Mouse (Mus musculus) kidney, embryonic 14.5 days (tissue): ENCODE data around the gene Pkd1l2. TPM values are rescaled to one million over a fixed set of nuclear protein-coding genes. Genes with fewer than 3 reads are reported as not detected.

ENCODE experiments used
- ATAC-seq: fragments of 200-750 bp; cut with Nextera tagmentation; 2 replicates; pipeline ENCODE4 v1.8.0; 2017; ENCODE audit warnings: moderate number of reproducible peaks, mild to moderate bottlenecking, moderate TSS enrichment, moderate library complexity; ENCODE audit not compliant: low FRiP score, low TSS enrichment
- H3K27ac ChIP-seq: fragments of 300-500 bp; sonication (generic); 2 replicates; pipeline ENCODE4 v1.5.1; 2014; ENCODE audit warnings: low read depth, mild to moderate bottlenecking, low read length, moderate library complexity, mixed read lengths
- H3K27me3 ChIP-seq: fragments of 300-500 bp; sonication (generic); 2 replicates; pipeline ENCODE4 v1.6.1; 2014; ENCODE audit warnings: mild to moderate bottlenecking, low read length; ENCODE audit not compliant: control insufficient read depth, insufficient read depth
- H3K36me3 ChIP-seq: fragments of 300-500 bp; sonication (generic); 2 replicates; pipeline ENCODE4 v1.6.1; 2014; ENCODE audit warnings: low read length, mixed read lengths; ENCODE audit not compliant: control insufficient read depth, insufficient read depth
- H3K4me1 ChIP-seq: fragments of 300-500 bp; sonication (generic); 2 replicates; pipeline ENCODE4 v1.6.1; 2014; ENCODE audit warnings: low read length, mixed read lengths; ENCODE audit not compliant: control insufficient read depth, insufficient read depth
- H3K4me2 ChIP-seq: fragments of 300-500 bp; sonication (generic); replicated peaks from 2 replicates; pipeline ENCODE4 v1.6.1; 2014; ENCODE audit warnings: low read depth, mild to moderate bottlenecking, low read length
- H3K4me3 ChIP-seq: fragments of 300-500 bp; sonication (generic); 2 replicates; pipeline ENCODE4 v1.5.1; 2014; ENCODE audit warnings: mild to moderate bottlenecking, low read length
- H3K9ac ChIP-seq: fragments of 300-500 bp; sonication (generic); 2 replicates; pipeline ENCODE4 v1.6.1; 2014; ENCODE audit warnings: low read depth, mild to moderate bottlenecking, low read length, moderate library complexity
- H3K9me3 ChIP-seq: fragments of 300-500 bp; sonication (generic); 2 replicates; pipeline ENCODE4 v1.6.1; 2016; ENCODE audit warnings: low read length; ENCODE audit not compliant: control insufficient read depth
- WGBS: fragments of 180-500 bp; shearing (Covaris S2); extraction: QIAGEN DNeasy Blood & Tissue Kit; methylation state at CpG from one replicate; pipeline ENCODE4 v1.1.7; 2014; 5-methylcytosine and 5-hydroxymethylcytosine counted together
- polyA plus RNA-seq: library from polyadenylated mRNA; unstranded; fragments of >200 nt; fragmentation: Nextera tagmentation; extraction: Ambion mirVana; gene quantifications from 2 replicates; pipeline ENCODE4 v1.2.1, GENCODE M21; 2014

The Pkd1l2 gene
- polyA plus RNA-seq, 1 experiment from 2014 or later: not detected

GRCm38 (mm10) chr8:116946851-116947250, 135.4 kb downstream of the Pkd1l2 start:
- no peak for ATAC-seq
- WGBS: 83% methylated on average over 6 of the region's 6 CpGs
- no peaks in the 10 kb centered on the region for H3K4me1 ChIP-seq
- H3K4me3 ChIP-seq: no peak overlapping the region
- no peaks in the 10 kb centered on the region for H3K9me3 ChIP-seq
- no peak overlapping the region for H3K4me2 ChIP-seq
- no peaks in the 10 kb centered on the region for H3K36me3 ChIP-seq
- H3K27me3 ChIP-seq: no peaks in the 10 kb centered on the region
- H3K27ac ChIP-seq: no peak overlapping the region
- no peak overlapping the region for H3K9ac ChIP-seq

- WGBS: 72% methylated on average over 21 of the region's 21 CpGs
- no peaks in the 10 kb centered on the region for H3K36me3 ChIP-seq
- H3K4me1 ChIP-seq: no peaks in the 10 kb centered on the region
- H3K9me3 ChIP-seq: no peaks in the 10 kb centered on the region
- ATAC-seq: no peak
- no peak overlapping the region for H3K4me3 ChIP-seq
- H3K9ac ChIP-seq: no peak overlapping the region
- no peak overlapping the region for H3K27ac ChIP-seq
- H3K4me2 ChIP-seq: no peak overlapping the region
- no peaks in the 10 kb centered on the region for H3K27me3 ChIP-seq
Measured at GRCm38 (mm10) chr8:116946268-116946838, 135.9 kb downstream of the Pkd1l2 start.

Other genes starting within 250 kb of the Pkd1l2 start
- gene Cmc2, start 161.0 kb downstream of the Pkd1l2 start, polyA plus RNA-seq: 80.2 and 111 TPM in 2 replicates
- gene Cenpn, start 160.7 kb downstream of the Pkd1l2 start, polyA plus RNA-seq: 47.1 and 53.0 TPM in 2 replicates
- gene Atmin, start 139.1 kb downstream of the Pkd1l2 start, polyA plus RNA-seq: 8.9 and 13.8 TPM in 2 replicates
- 2.5 and 2.7 TPM in 2 replicates for gene 1700030J22Rik, start 103.5 kb downstream of the Pkd1l2 start, polyA plus RNA-seq
- gene Gcsh, start 88.9 kb downstream of the Pkd1l2 start, polyA plus RNA-seq: 182 and 198 TPM in 2 replicates
- gene Bco1, start 13.4 kb upstream of the Pkd1l2 start, polyA plus RNA-seq: 0.19 and 0.38 TPM in 2 replicates
- 2.7 and 3.1 TPM in 2 replicates for gene Gan, start 75.7 kb upstream of the Pkd1l2 start, polyA plus RNA-seq
- gene Cmip, start 174.6 kb upstream of the Pkd1l2 start, polyA plus RNA-seq: 22.9 and 23.7 TPM in 2 replicates